Mouse (Mus musculus): ENCODE measurements around the gene Nelfe.

DNA sequence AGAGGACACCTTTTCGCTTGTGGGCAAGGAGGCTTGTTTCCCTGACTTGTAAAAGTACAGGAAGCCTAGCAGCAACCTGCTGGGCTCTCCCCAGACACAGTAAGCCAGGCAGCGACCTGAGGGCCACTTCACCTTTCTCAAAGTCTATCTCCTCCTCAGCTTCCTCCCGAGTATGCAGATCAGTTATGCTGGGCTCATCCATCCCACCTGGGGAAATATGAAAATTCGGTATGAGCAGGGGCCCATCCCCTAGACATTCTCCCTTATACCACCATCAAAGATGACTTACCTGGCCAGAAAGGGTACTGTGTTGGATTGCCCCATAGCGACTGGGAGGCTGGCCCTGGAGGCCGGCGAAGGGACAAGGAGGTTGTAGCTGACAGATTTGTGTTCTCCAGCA, 2.6 kb upstream of the Nelfe start:
- TF ChIP-seq CTCF (IDR thresholded peaks at IDR 0.05; ENCODE audit: low read depth, low read length) (no peak), POLR2AphosphoS5 (IDR thresholded peaks at IDR 0.05; ENCODE audit: insufficient replicate concordance, low read depth, low read length) (no peak)
